Mouse (Mus musculus): ENCODE results near the gene Mapk8ip2. TPM values are rescaled to one million over a fixed set of nuclear protein-coding genes. Genes with fewer than 3 reads are reported as not detected.

The Mapk8ip2 gene
- polyA plus RNA-seq (2016; fragmentation: Nextera tagmentation; extraction: Ambion mirVana), result 0.44 and 0.99 TPM in 2 replicates

DNA sequence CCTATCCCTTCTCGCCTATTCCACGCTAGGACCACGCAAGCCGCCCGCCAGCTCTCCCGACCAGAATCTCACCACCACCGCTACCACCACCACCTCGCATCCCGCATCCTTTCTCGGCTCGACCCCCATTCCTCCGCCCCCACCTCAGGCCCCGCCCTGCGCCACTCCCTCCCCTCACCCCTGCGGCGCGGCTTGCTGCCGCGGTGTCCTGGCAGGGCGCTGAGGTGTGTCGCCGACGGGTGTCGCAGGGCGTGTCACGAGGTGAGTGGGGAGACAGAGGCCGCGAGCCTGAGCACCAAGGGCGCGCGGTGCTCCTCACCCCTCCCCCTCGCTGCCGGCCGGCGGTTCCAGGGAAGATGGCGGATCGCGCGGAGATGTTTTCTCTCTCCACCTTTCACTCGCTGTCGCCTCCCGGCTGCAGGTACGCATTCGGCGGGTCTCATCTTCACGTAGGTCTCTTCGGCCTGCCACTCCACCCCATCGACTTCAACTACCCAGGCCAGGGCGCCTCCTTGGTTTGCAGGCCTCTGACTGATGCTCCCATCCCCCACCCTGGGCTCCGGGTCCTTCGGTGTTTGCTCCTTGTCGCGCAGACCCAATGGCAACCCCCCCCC is at the start of gene Mapk8ip2:
Mapk8ip2 (plus strand) TSS at position 49 of the 614 bp plus-strand sequence.
- Histone ChIP-seq H3K4me3 (peak within 1 kb of the TSS; percentile 69), H3K4me1 (peaks cover 17% of the 10 kb centered on the region), H3K27ac (no peak within 1 kb of the TSS), H3K36me3 (no peaks in the 10 kb centered on the region), H3K27me3 (ENCODE audit: insufficient read depth, poor library complexity, severe bottlenecking) (peaks cover 64% of the 10 kb centered on the region), H3K9me3 (no peaks in the 10 kb centered on the region)
- 1% methylated on average over 53 of the region's 53 CpGs for WGBS
- no peak for DNase-seq (ENCODE audit: low spot score)

DNA sequence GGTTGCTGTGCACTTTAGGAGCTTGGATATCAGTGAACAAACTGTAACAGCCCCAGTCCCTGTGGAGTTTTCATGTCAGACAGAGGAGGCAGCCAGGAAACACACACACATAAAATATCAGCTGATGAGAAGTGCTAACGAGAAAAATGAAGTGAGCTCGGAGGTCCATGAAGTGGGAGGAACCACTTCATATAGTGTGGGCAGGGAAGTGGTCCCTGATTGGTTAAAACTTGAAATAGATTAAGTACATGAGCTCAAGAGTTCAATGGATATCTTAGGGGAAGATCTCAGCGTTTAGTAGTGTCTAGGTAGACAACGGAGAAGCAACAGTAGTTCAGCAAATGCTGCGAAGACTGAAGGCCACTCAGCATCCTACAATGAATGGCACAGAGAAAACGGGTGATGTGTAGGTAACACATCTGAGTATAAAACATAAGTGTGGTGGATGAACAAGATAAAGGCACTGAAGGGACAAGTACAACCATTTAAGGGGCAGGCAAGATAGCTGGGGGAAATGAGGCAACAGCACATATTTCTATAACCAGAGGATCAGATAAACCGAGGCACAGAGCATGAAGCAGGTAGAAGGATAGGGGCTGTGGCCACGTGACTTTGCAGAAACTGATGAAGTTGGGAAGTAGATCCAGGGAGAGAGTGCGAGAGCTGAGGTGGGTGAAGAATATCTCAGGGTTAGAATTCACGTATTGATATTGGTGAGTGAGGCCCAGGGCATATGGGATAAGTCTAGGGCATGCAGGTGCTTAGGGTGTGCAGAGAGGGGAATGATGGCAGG is 48.7 kb upstream of the Mapk8ip2 start:
- H3K9me3 ChIP-seq, result 0 out of 2 replicates have a peak, but pooled peaks cover 6% of the 10 kb centered on the region
- WGBS, result 81% methylated on average over 10 of the region's 10 CpGs
- H3K27ac ChIP-seq, result no peak overlapping the region
- no peaks in the 10 kb centered on the region for H3K36me3 ChIP-seq
- no peaks in the 10 kb centered on the region for H3K4me1 ChIP-seq
- H3K4me3 ChIP-seq, result no peak overlapping the region
- no peak for DNase-seq (ENCODE audit: low spot score)
- H3K27me3 ChIP-seq (ENCODE audit: insufficient read depth, poor library complexity, severe bottlenecking), result no peaks in the 10 kb centered on the region

DNA sequence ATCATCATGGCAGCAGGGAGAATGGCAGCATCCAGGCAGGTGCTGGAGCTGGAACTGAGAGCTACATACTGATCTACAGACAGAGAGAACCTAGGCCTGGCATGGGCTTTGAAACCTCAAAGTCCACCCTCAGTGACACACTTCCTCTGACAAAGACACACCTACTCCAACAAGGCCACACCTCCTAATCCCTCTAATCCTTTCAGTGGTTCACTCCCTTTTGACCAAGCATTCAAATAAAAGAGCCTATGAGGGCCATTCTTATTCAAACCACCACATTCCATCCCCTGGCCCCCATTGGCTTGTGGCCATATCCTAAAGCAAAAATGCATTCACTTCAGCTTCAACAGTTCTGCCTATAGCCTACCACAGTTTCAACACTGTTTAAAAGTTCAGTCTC is 47.0 kb upstream of the Mapk8ip2 start:
- Histone ChIP-seq H3K4me3 (no peak overlapping the region), H3K27ac (no peak overlapping the region), H3K27me3 (ENCODE audit: insufficient read depth, poor library complexity, severe bottlenecking) (no peaks in the 10 kb centered on the region), H3K4me1 (no peaks in the 10 kb centered on the region), H3K36me3 (no peaks in the 10 kb centered on the region), H3K9me3 (0 out of 2 replicates have a peak, but pooled peaks cover 8% of the 10 kb centered on the region)
- DNase-seq (ENCODE audit: low spot score), result no peak

DNA sequence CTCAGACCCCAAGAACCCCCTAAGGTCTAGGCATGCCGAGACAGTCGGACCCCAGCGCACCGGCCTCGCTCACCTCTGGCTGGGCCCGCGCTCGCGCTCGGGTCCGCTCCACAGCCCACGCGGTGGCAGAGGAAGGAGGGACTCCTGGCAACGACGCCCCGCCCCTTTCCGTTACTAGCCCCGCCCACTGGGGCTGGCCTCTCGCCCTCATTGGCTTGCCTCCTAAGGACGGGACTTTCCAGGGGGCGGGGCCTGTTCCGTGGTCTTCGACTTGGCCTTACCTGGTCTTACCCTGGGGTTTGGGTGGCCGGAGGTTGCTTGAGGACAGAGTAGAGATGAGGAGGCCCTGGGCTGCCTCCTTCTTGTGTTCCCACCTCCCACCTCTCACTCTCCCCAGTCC is 43.6 kb upstream of the Mapk8ip2 start, which contains the start of gene Syce3:
Syce3 (minus strand) TSS at position 386 of the 400 bp plus-strand sequence.
- no peak within 1 kb of the TSS for H3K4me3 ChIP-seq
- DNase-seq (ENCODE audit: low spot score), result peak; percentile 69
- H3K27me3 ChIP-seq (ENCODE audit: insufficient read depth, poor library complexity, severe bottlenecking), result no peaks in the 10 kb centered on the region
- H3K36me3 ChIP-seq, result no peaks in the 10 kb centered on the region
- WGBS, result 80% methylated on average over 24 of the region's 24 CpGs
- peaks cover 4% of the 10 kb centered on the region; the same call in 1 of the 2 replicates for H3K4me1 ChIP-seq
- H3K27ac ChIP-seq, result no peak within 1 kb of the TSS
- H3K9me3 ChIP-seq, result 0 out of 2 replicates have a peak, but pooled peaks cover 8% of the 10 kb centered on the region

DNA sequence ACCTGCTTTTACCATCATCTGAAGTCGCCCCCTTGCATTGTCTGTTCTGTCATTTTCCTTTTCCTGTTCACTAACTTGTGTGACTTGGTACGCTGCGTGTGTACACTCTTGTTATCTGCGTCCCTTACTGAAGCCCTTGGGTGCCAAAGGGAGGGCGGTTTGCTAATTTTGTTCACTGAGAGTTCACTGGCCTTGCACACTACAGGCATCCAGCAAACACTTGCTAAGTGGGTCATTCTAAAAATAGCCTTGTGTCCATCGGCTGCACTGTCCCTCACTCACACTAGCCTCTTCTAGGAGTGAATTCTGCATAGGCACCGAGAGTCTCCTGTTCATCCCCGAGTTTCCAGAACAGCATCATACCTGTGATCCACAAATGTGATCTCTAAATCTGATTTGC is 38.4 kb upstream of the Mapk8ip2 start:
- Histone ChIP-seq H3K27me3 (ENCODE audit: insufficient read depth, poor library complexity, severe bottlenecking) (no peaks in the 10 kb centered on the region), H3K9me3 (no peaks in the 10 kb centered on the region), H3K4me1 (peaks cover 10% of the 10 kb centered on the region; the same call in 1 of the 2 replicates), H3K27ac (peak overlapping the region; percentile 70; the same call in 1 of the 2 replicates), H3K36me3 (peaks cover 42% of the 10 kb centered on the region), H3K4me3 (peak overlapping the region; percentile 22; the same call in 1 of the 2 replicates)
- no peak for DNase-seq (ENCODE audit: low spot score)
- 39% methylated on average over 8 of the region's 8 CpGs for WGBS

- peaks cover 86% of the 10 kb centered on the region for H3K36me3 ChIP-seq
- H3K4me3 ChIP-seq, result no peak overlapping the region
- H3K27ac ChIP-seq, result no peak overlapping the region
- no peaks in the 10 kb centered on the region for H3K27me3 ChIP-seq (ENCODE audit: insufficient read depth, poor library complexity, severe bottlenecking)
- no peaks in the 10 kb centered on the region for H3K9me3 ChIP-seq
- H3K4me1 ChIP-seq, result peaks cover 39% of the 10 kb centered on the region
- 88% methylated on average over 9 of the region's 9 CpGs for WGBS
- DNase-seq (ENCODE audit: low spot score), result no peak
These were observed 31.8 kb upstream of the Mapk8ip2 start for GRCm38 (mm10) chr15:89421938-89422337.

DNA sequence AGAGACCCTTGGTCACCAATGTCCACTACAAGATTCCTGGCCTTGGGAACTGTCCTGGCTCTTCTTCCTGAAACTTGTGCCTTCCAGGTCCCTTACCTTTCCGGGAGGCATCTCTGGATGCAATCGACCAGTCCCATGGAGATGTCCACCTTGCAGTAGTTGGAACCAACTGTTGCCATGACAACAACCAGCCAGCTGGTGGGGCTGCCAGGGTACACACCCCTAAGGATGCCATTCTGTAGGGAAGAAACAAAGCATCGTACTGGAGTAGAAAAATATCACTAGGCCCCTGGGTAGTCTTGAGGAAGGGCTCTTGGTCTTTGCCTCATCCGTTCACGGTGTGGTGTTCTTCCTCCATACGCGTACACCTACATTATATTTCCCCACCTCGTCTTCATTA is 29.1 kb upstream of the Mapk8ip2 start:
- no peaks in the 10 kb centered on the region for H3K27me3 ChIP-seq (ENCODE audit: insufficient read depth, poor library complexity, severe bottlenecking)
- DNase-seq (ENCODE audit: low spot score), result no peak
- H3K4me3 ChIP-seq, result peak overlapping the region; percentile 63
- H3K36me3 ChIP-seq, result peaks cover 72% of the 10 kb centered on the region
- H3K27ac ChIP-seq, result peak overlapping the region; percentile 94
- H3K4me1 ChIP-seq, result peaks cover 50% of the 10 kb centered on the region
- no peaks in the 10 kb centered on the region for H3K9me3 ChIP-seq
- WGBS, result 79% methylated on average over 8 of the region's 8 CpGs

DNA sequence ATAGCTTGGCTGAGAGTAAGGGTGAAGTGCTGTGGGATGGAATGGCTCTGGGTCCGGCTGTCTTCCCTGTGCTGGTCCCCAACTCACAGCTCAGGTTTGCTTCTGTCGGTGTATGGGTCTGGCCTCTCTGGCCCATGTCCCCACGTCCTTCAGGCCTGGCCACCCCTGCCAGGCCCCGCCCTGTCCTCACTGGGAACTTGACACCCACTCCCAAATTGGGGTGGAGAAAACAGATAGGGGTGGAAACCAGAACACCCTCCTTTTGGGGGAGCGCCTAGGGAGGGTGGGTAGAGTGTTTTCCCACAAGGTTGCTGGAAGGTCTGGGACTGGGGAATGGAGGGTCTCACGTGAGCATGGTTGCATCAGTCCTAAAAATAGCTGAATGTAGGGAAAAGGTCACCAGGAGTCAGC is 28.0 kb upstream of the Mapk8ip2 start, which contains the start of gene Cpt1b:
Cpt1b (minus strand) TSS at position 153 of the 411 bp plus-strand sequence.
- peak within 1 kb of the TSS; percentile 63 for H3K4me3 ChIP-seq
- peak; percentile 92 for DNase-seq (ENCODE audit: low spot score)
- H3K27me3 ChIP-seq (ENCODE audit: insufficient read depth, poor library complexity, severe bottlenecking), result no peaks in the 10 kb centered on the region
- peaks cover 50% of the 10 kb centered on the region for H3K4me1 ChIP-seq
- H3K36me3 ChIP-seq, result peaks cover 62% of the 10 kb centered on the region
- peak within 1 kb of the TSS; percentile 94 for H3K27ac ChIP-seq
- H3K9me3 ChIP-seq, result no peaks in the 10 kb centered on the region
- WGBS, result 13% methylated on average over 6 of the region's 6 CpGs

- H3K4me1 ChIP-seq, result peaks cover 50% of the 10 kb centered on the region
- H3K27ac ChIP-seq, result peak overlapping the region; percentile 94
- no peaks in the 10 kb centered on the region for H3K9me3 ChIP-seq
- H3K36me3 ChIP-seq, result peaks cover 54% of the 10 kb centered on the region
- no peak for DNase-seq (ENCODE audit: low spot score)
- no peak overlapping the region for H3K4me3 ChIP-seq
- 86% methylated on average over 10 of the region's 10 CpGs for WGBS
- no peaks in the 10 kb centered on the region for H3K27me3 ChIP-seq (ENCODE audit: insufficient read depth, poor library complexity, severe bottlenecking)
These were observed 27.0 kb upstream of the Mapk8ip2 start for GRCm38 (mm10) chr15:89426716-89427115.

- H3K4me3 ChIP-seq, result peak overlapping the region; percentile 82
- WGBS, result 75% methylated on average over 19 of the region's 19 CpGs
- H3K9me3 ChIP-seq, result no peaks in the 10 kb centered on the region
- H3K27me3 ChIP-seq (ENCODE audit: insufficient read depth, poor library complexity, severe bottlenecking), result no peaks in the 10 kb centered on the region
- peak; percentile 68 for DNase-seq (ENCODE audit: low spot score)
- peaks cover 38% of the 10 kb centered on the region for H3K36me3 ChIP-seq
- H3K4me1 ChIP-seq, result peaks cover 48% of the 10 kb centered on the region
- peak overlapping the region; percentile 95; the same call in 1 of the 2 replicates for H3K27ac ChIP-seq
These were observed 25.4 kb upstream of the Mapk8ip2 start for GRCm38 (mm10) chr15:89428136-89428790.

- H3K27me3 ChIP-seq (ENCODE audit: insufficient read depth, poor library complexity, severe bottlenecking), result no peaks in the 10 kb centered on the region
- H3K4me1 ChIP-seq, result peaks cover 42% of the 10 kb centered on the region
- H3K4me3 ChIP-seq, result peak overlapping the region; percentile 82
- 5% methylated on average over 22 of the region's 22 CpGs for WGBS
- peaks cover 32% of the 10 kb centered on the region for H3K36me3 ChIP-seq
- no peaks in the 10 kb centered on the region for H3K9me3 ChIP-seq
- DNase-seq (ENCODE audit: low spot score), result peak; percentile 80
- peak overlapping the region; percentile 95 for H3K27ac ChIP-seq
These were observed 24.8 kb upstream of the Mapk8ip2 start for GRCm38 (mm10) chr15:89428821-89429351.

DNA sequence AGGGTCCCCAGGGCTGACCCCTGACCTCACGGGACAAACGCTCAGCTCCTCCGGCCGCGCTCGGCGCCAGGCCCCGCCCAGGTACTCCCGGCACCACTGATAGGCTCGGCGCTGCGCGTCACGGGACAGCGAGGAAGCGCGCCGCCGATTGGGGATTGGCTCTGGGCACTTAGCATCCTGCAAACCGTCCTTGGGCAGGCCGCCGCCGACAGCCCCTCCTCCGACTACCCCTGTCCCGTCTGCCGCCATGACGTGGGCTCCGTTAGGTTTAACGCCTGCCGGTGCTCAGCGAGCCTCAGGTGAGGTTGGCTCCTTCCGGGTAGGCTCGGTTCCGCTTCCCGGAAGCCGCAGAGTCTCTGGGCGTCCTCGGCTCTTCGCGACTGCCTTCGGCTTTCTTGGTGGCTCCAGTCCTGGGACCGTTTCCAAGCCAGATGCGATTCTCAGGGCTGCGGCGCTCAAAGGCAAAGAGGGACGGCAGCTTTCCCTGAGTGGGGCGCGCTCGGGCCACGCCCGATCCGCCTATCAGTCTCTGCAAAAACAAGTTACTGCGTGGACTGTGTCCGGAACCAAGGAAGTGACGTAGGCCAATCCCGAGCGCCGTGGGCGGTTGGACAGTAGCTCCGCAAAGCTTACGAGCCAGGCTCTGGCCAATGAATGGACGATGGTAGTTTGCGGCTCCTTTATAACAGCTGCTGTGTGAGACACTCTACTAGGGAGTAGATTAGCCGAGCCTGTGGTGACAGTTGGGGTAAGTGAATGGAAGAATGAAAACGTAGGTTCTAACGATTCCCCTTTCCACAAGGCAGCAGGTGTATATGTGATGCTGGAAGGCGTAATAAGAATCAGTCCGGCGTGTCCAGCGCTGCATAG is 24.1 kb upstream of the Mapk8ip2 start, which contains the start of the genes C730034F03Rik, Gm44502 and Chkb:
C730034F03Rik (plus strand) TSS at position 238 of the 870 bp plus-strand sequence.
Gm44502 (minus strand) TSS at position 345 of the 870 bp plus-strand sequence.
Chkb (minus strand) TSS at position 557 of the 870 bp plus-strand sequence.
- peak within 1 kb of the TSS; percentile 82 for H3K4me3 ChIP-seq
- under 1% methylated on average over 70 of the region's 70 CpGs for WGBS
- peak; percentile 98 for DNase-seq (ENCODE audit: low spot score)
- no peaks in the 10 kb centered on the region for H3K27me3 ChIP-seq (ENCODE audit: insufficient read depth, poor library complexity, severe bottlenecking)
- peaks cover 35% of the 10 kb centered on the region for H3K4me1 ChIP-seq
- peak within 1 kb of the TSS; percentile 95 for H3K27ac ChIP-seq
- peaks cover 25% of the 10 kb centered on the region for H3K36me3 ChIP-seq
- H3K9me3 ChIP-seq, result no peaks in the 10 kb centered on the region
